Mouse (Mus musculus) megakaryocyte, embryonic 14.5 days (primary cell): ENCODE measurements around the gene Odf2.

Experiments
- FLI1 ChIP-seq: IDR thresholded peaks from 2 replicates; pipeline ENCODE4 v1.6.1; 2012; ENCODE audit warnings: low read length, inconsistent platforms, mixed read lengths
- GATA1 ChIP-seq: IDR thresholded peaks from 3 replicates; pipeline ENCODE4 v1.6.1; 2012; ENCODE audit warnings: mixed read lengths, low read length, inconsistent platforms, borderline replicate concordance

GRCm38 (mm10) chr2:29845636-29846035 is 43.4 kb upstream of the Odf2 start:
- TF ChIP-seq FLI1 (no peak), GATA1 (no peak)
